Mouse (Mus musculus) hindbrain, postnatal 0 days (tissue): ENCODE data around the gene Ltv1. TPM values are rescaled to one million over a fixed set of nuclear protein-coding genes. Genes with fewer than 3 reads are reported as not detected.
A peak's percentile ranks its signal among the peaks of the same experiment; 100 is the strongest.

Experiments
- ATAC-seq: fragments of 200-750 bp; cut with Nextera tagmentation; 2 replicates; pipeline ENCODE4 v1.8.0; 2017; ENCODE audit warnings: mild to moderate bottlenecking, moderate TSS enrichment, moderate library complexity
- DNase-seq: peaks from one replicate; pipeline ENCODE4 v3.0.0-alpha.2; 2015; ENCODE audit warnings: low spot score
- H3K27ac ChIP-seq: fragments of 300-500 bp; sonication (generic); 2 replicates; pipeline ENCODE4 v1.5.1; 2014; ENCODE audit warnings: mild to moderate bottlenecking
- H3K27me3 ChIP-seq: fragments of 300-500 bp; sonication (generic); 2 replicates; pipeline ENCODE4 v1.6.1; 2014; ENCODE audit warnings: low read length, mixed read lengths; ENCODE audit not compliant: insufficient read depth
- H3K36me3 ChIP-seq: fragments of 300-500 bp; sonication (generic); 2 replicates; pipeline ENCODE4 v1.6.1; 2014; ENCODE audit warnings: low read length, mixed read lengths; ENCODE audit not compliant: insufficient read depth
- H3K4me1 ChIP-seq: fragments of 300-500 bp; sonication (generic); 2 replicates; pipeline ENCODE4 v1.6.1; 2014; ENCODE audit warnings: antibody characterized with exemption, low read length, mixed read lengths; ENCODE audit not compliant: insufficient read depth
- H3K4me2 ChIP-seq: fragments of 300-500 bp; sonication (generic); 2 replicates; pipeline ENCODE4 v1.6.1; 2014; ENCODE audit warnings: low read depth, mild to moderate bottlenecking, low read length, moderate library complexity, mixed read lengths
- H3K4me3 ChIP-seq: fragments of 300-500 bp; sonication (generic); 2 replicates; pipeline ENCODE4 v1.5.1; 2014; ENCODE audit warnings: low read length
- H3K9ac ChIP-seq: fragments of 300-500 bp; sonication (generic); replicated peaks from 2 replicates; pipeline ENCODE4 v1.6.1; 2014; ENCODE audit warnings: mild to moderate bottlenecking, low read length, moderate library complexity, mixed read lengths
- H3K9me3 ChIP-seq: fragments of 300-500 bp; sonication (generic); 2 replicates; pipeline ENCODE4 v1.6.1; 2016; ENCODE audit warnings: low read length, mixed read lengths
- CTCF ChIP-seq: IDR thresholded peaks from 2 replicates; pipeline ENCODE4 v1.5.1; 2016; ENCODE audit warnings: antibody characterized with exemption, control low read depth, low read depth
- WGBS: fragments of 180-500 bp; shearing (Covaris S2); extraction: QIAGEN DNeasy Blood & Tissue Kit; methylation state at CpG from one replicate; pipeline ENCODE4 v1.1.7; 2014; 5-methylcytosine and 5-hydroxymethylcytosine counted together
- polyA plus RNA-seq: library from polyadenylated mRNA; unstranded; fragments of >200 nt; fragmentation: Nextera tagmentation; extraction: Ambion mirVana; gene quantifications from 2 replicates; pipeline ENCODE4 v1.2.1, GENCODE M21; 2015
- total RNA-seq: library from RNA; depleted of rRNA; stranded (reverse); fragments of >200 nt; gene quantifications from 2 replicates; pipeline ENCODE4 v1.2.3, GENCODE M21; 2014

The Ltv1 gene
- total and polyA plus RNA-seq, 2 experiments from 2014 or later = 14.9 to 25.6 TPM

DNA sequence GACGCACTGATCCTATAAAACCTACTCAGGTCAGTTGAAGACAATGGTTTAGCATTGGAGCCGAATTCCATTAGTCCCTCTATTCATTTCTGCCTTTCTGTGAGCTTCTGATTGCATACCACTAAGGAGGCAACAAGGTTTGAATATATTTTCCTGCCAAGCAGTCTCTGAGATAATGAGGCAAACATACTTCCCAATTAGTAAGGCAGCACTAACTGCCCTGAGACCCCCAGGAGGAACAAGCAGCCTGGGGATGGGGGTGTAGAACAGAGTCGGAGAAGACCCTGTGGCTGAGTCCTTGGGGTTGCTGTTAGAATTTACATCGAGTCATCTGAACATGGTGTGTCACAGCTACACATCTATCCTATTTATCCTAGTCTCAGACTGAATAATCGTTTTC lies 37.6 kb downstream of the Ltv1 start:
- no peak overlapping the region for H3K4me3 ChIP-seq
- ATAC-seq (no peak), DNase-seq (no peak)
- no peaks in the 10 kb centered on the region for H3K36me3 ChIP-seq
- H3K27me3 ChIP-seq = no peaks in the 10 kb centered on the region
- no peak overlapping the region for H3K9ac ChIP-seq
- WGBS = 77% methylated on average over 5 of the region's 5 CpGs
- no peak overlapping the region for H3K27ac ChIP-seq
- TF ChIP-seq CTCF = no peak
- H3K4me1 ChIP-seq = no peaks in the 10 kb centered on the region
- H3K9me3 ChIP-seq = 0 out of 2 replicates have a peak, but pooled peaks cover 2% of the 10 kb centered on the region
- no peak overlapping the region for H3K4me2 ChIP-seq

DNA sequence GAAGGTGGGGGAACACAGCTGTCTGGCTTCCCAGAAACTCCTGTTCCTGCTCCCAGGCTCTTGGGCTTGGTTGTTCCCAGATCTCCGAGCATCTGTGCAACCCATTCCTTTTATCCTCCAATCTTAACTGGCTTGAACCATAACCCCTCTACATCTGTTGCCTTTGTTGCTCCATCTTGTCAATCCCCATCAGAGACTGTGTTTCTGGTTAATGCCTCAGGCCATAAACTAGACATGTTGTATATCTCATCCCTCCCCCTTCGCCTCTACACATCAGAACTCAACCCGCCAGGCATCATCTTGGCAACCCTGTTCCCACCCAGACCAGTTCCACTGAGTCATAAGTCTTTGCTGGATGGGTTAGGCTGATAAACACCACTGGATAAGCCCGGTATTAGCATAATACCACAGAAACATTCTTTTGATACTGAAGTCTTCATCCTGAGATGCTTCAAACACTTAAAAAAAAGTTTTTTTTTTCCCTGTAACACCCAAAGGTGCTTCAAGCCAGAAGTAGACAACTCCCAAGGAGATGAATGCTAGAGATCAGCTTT lies 40.1 kb downstream of the Ltv1 start:
- Histone ChIP-seq H3K36me3 (no peaks in the 10 kb centered on the region), H3K4me3 (no peak overlapping the region), H3K27me3 (no peaks in the 10 kb centered on the region), H3K4me2 (no peak overlapping the region), H3K4me1 (no peaks in the 10 kb centered on the region), H3K27ac (no peak overlapping the region), H3K9ac (no peak overlapping the region), H3K9me3 (0 out of 2 replicates have a peak, but pooled peaks cover 1% of the 10 kb centered on the region)
- WGBS = 90% methylated on average over 4 of the region's 4 CpGs
- no peak for ATAC-seq
- DNase-seq = no peak
- no peak for TF ChIP-seq CTCF

DNA sequence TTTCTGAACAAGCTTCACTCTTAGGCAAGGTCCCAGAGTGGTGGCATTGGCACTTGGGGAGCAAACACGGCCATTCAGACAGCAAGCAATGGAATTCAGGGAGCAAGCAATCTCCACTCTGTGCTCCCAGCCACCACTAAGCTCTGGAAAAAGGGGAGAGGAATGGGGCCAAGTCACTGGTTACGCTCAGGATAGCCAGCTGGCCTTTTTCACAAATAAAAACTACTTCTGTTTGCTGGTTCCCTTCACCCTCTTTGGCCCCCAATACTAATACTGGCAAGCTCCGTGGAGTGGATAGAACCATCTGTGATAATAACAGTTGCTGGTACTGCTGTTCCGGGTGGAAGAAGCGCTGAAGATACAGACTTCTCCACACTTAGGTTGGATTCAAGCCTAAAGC lies 41.6 kb downstream of the Ltv1 start:
- no peaks in the 10 kb centered on the region for H3K4me1 ChIP-seq
- H3K9me3 ChIP-seq = no peaks in the 10 kb centered on the region
- H3K4me3 ChIP-seq = no peak overlapping the region
- ATAC-seq (peak; percentile 47; the same call in 1 of the 2 replicates), DNase-seq (peak; percentile 45)
- 51% methylated on average over 5 of the region's 5 CpGs for WGBS
- H3K4me2 ChIP-seq = no peak overlapping the region
- H3K27ac ChIP-seq = no peak overlapping the region
- no peaks in the 10 kb centered on the region for H3K36me3 ChIP-seq
- H3K9ac ChIP-seq = no peak overlapping the region
- TF ChIP-seq CTCF = no peak
- H3K27me3 ChIP-seq = no peaks in the 10 kb centered on the region

DNA sequence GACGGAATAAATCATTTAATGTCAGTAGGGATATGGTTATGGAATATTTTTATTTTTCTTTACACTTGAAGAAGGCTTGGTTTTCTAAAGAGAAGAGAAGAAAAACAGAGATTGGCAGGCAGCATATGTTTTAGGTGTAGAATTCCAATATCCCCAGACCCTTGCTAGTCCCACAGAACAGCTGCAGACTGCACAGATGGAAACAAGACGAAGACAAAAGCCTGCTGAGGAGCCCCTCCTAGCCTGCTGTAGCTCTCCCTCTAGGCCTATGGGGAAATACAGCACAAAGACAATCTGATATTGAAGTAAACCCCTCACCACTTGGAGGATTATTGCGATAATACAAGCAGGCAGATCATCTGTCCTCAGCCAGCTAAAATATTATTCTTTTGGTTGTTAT lies 42.5 kb downstream of the Ltv1 start:
- H3K4me1 ChIP-seq = no peaks in the 10 kb centered on the region
- no peak overlapping the region for H3K4me2 ChIP-seq
- no peaks in the 10 kb centered on the region for H3K36me3 ChIP-seq
- DNase-seq (no peak), ATAC-seq (no peak)
- H3K9me3 ChIP-seq = no peaks in the 10 kb centered on the region
- no peaks in the 10 kb centered on the region for H3K27me3 ChIP-seq
- no peak overlapping the region for H3K4me3 ChIP-seq
- no peak for TF ChIP-seq CTCF
- 59% methylated on average over 3 of the region's 3 CpGs for WGBS
- no peak overlapping the region for H3K27ac ChIP-seq
- H3K9ac ChIP-seq = no peak overlapping the region

DNA sequence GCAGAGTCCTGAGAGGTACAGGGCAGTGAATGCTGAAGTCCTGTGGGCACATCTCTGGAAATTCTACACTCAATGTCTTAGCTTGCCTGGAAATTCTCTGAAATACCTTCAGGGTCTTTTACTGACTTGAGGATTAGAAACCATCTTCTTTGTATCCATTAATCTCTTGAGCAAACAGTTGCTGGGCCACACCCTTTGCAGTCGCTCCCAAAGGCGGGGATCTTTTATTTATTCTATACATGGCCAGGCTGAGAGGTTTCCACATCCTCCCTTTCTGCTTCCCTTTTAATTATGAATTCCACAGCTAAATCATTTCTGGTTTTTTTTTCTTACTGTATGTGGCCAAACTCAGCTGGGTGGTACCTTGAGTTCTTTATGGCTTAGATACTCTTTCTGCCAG lies 52.5 kb downstream of the Ltv1 start:
- no peak for ATAC-seq
- no peak for TF ChIP-seq CTCF
- H3K9me3 ChIP-seq = no peaks in the 10 kb centered on the region
- H3K36me3 ChIP-seq = no peaks in the 10 kb centered on the region
- no peak overlapping the region for H3K27ac ChIP-seq
- no peak overlapping the region for H3K4me2 ChIP-seq
- no peaks in the 10 kb centered on the region for H3K4me1 ChIP-seq
- no peak overlapping the region for H3K4me3 ChIP-seq
- H3K27me3 ChIP-seq = no peaks in the 10 kb centered on the region
- 91% methylated on average over 2 of the region's 2 CpGs for WGBS
- DNase-seq = no peak
- H3K9ac ChIP-seq = no peak overlapping the region

DNA sequence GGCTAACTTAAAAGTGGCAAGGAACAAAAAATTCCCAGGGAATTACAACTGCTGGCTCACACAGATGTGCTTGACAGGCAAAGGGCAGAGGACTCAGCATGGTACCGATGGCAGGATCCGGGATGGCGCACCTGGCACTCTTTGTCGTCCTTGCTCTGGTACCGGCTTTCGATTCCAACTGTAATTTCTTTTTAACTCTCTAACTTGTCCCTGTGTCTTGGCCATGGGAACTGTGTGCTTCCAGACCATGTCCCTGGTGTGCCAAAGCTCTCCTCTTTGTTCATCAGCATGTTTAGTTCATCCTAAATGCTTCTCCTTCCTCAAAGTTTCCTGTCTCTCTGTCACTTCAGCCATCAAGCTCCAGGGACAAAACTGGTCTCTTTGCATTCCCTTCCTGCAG lies 55.1 kb downstream of the Ltv1 start:
- TF ChIP-seq CTCF = no peak
- H3K4me1 ChIP-seq = no peaks in the 10 kb centered on the region
- no peaks in the 10 kb centered on the region for H3K36me3 ChIP-seq
- 71% methylated on average over 6 of the region's 6 CpGs for WGBS
- no peak overlapping the region for H3K4me3 ChIP-seq
- ATAC-seq = no peak
- no peak overlapping the region for H3K4me2 ChIP-seq
- no peak overlapping the region for H3K9ac ChIP-seq
- no peaks in the 10 kb centered on the region for H3K9me3 ChIP-seq
- DNase-seq = no peak
- no peak overlapping the region for H3K27ac ChIP-seq
- H3K27me3 ChIP-seq = no peaks in the 10 kb centered on the region

DNA sequence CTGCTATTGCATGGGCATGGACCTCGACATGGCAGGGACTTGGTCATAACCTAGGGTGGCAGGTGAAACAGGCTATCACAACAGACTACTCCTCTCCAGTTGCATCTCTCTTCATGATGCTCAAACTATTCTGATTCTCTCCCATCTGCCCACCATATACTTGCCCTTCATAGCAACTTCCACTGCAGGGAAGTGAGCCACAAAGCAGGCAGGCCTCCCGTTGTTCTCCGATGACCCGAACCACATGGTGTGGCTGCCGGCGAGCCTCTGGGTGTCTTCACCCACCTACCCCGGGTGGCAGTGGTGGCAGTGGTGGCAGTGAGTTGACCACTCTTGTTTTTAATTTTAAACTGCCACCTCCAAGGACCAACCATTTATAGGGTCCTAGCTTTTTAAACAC lies 57.2 kb downstream of the Ltv1 start:
- TF ChIP-seq CTCF = no peak
- 95% methylated on average over 7 of the region's 7 CpGs for WGBS
- no peak overlapping the region for H3K4me3 ChIP-seq
- no peaks in the 10 kb centered on the region for H3K27me3 ChIP-seq
- no peak overlapping the region for H3K4me2 ChIP-seq
- no peaks in the 10 kb centered on the region for H3K9me3 ChIP-seq
- no peak overlapping the region for H3K27ac ChIP-seq
- DNase-seq (no peak), ATAC-seq (no peak)
- H3K4me1 ChIP-seq = no peaks in the 10 kb centered on the region
- no peaks in the 10 kb centered on the region for H3K36me3 ChIP-seq
- no peak overlapping the region for H3K9ac ChIP-seq
